Mouse (Mus musculus) intestine, postnatal 0 days (tissue): ENCODE data around the gene Ifna11. TPM values are rescaled to one million over a fixed set of nuclear protein-coding genes. Genes with fewer than 3 reads are reported as not detected.
"Not testable (repeated sequence)": the region's sequence is repeated elsewhere in the genome, so short reads cannot be mapped to it uniquely, and the experiment has no call there.

ENCODE experiments used
- ATAC-seq: fragments of 200-750 bp; cut with Nextera tagmentation; 2 replicates; pipeline ENCODE4 v1.8.0; 2017; ENCODE audit warnings: mild to moderate bottlenecking, moderate TSS enrichment, moderate library complexity
- H3K27ac ChIP-seq: fragments of 300-500 bp; sonication (generic); 2 replicates; pipeline ENCODE4 v1.5.1; 2014; ENCODE audit warnings: mild to moderate bottlenecking, low read depth, low read length, moderate library complexity
- H3K27me3 ChIP-seq: fragments of 300-500 bp; sonication (generic); replicated peaks from 2 replicates; pipeline ENCODE4 v1.6.1; 2014; ENCODE audit warnings: low read length, mixed read lengths; ENCODE audit not compliant: control insufficient read depth, insufficient read depth
- H3K36me3 ChIP-seq: fragments of 300-500 bp; sonication (generic); 2 replicates; pipeline ENCODE4 v1.6.1; 2014; ENCODE audit warnings: mild to moderate bottlenecking, moderate library complexity; ENCODE audit not compliant: control insufficient read depth, insufficient read depth
- H3K4me1 ChIP-seq: fragments of 300-500 bp; sonication (generic); replicated peaks from 2 replicates; pipeline ENCODE4 v1.6.1; 2014; ENCODE audit warnings: antibody characterized with exemption, low read length, mixed read lengths; ENCODE audit not compliant: control insufficient read depth, insufficient read depth
- H3K4me2 ChIP-seq: fragments of 300-500 bp; sonication (generic); replicated peaks from 2 replicates; pipeline ENCODE4 v1.6.1; 2014; ENCODE audit warnings: low read depth, mild to moderate bottlenecking, moderate library complexity
- H3K4me3 ChIP-seq: fragments of 300-500 bp; sonication (generic); 2 replicates; pipeline ENCODE4 v1.5.1; 2014; ENCODE audit warnings: low read depth, low read length
- H3K9ac ChIP-seq: fragments of 300-500 bp; sonication (generic); 2 replicates; pipeline ENCODE4 v1.6.1; 2014; ENCODE audit warnings: mild to moderate bottlenecking, low read depth, low read length
- H3K9me3 ChIP-seq: fragments of 300-500 bp; sonication (generic); 2 replicates; pipeline ENCODE4 v1.6.1; 2016; ENCODE audit warnings: mixed run types; ENCODE audit not compliant: control insufficient read depth
- CTCF ChIP-seq: sonication (generic); IDR thresholded peaks from 2 replicates; pipeline ENCODE4 v1.5.1; 2016; ENCODE audit warnings: low read depth, mild to moderate bottlenecking, control low read depth, antibody characterized with exemption, moderate library complexity
- WGBS: fragments of 180-500 bp; shearing (Covaris S2); extraction: QIAGEN DNeasy Blood & Tissue Kit; methylation state at CpG from one replicate; pipeline ENCODE4 v1.1.7; 2014; 5-methylcytosine and 5-hydroxymethylcytosine counted together
- polyA plus RNA-seq: library from polyadenylated mRNA; unstranded; fragments of >200 nt; fragmentation: Nextera tagmentation; extraction: Ambion mirVana; gene quantifications from 2 replicates; pipeline ENCODE4 v1.2.1, GENCODE M21; 2015

Gene Ifna11
- polyA plus RNA-seq: not detected in 2 replicates

DNA sequence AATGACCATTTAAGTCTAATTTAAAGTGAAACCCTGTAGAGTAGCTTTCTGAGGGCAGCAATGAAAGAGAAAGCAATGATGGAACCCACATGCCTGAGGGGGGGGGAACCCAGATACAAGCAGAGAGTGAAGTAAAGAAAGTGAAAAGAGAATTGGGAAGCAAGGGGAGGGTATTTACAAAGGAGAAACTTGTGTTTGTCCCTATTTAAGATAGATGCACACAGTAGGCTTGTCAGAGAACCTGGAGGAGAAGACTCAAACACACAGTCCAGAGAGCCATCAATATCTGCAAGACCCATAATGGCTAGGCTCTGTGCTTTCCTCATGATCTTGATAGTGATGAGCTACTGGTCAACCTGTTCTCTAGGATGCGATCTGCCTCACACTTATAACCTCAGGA is at the start of gene Ifna11:
Gene Ifna11, plus strand, starts transcription at position 301 of the 400 bp plus-strand sequence.
- 70% methylated on average over 1 of the region's 1 CpGs for WGBS
- no peak within 1 kb of the TSS for H3K27ac ChIP-seq
- no peaks in the 10 kb centered on the region for H3K9me3 ChIP-seq
- no peak within 1 kb of the TSS for H3K4me2 ChIP-seq
- ATAC-seq: no peak
- H3K4me1 ChIP-seq: no peaks in the 10 kb centered on the region
- H3K36me3 ChIP-seq: no peaks in the 10 kb centered on the region
- H3K27me3 ChIP-seq: no peaks in the 10 kb centered on the region
- H3K4me3 ChIP-seq: no peak within 1 kb of the TSS
- TF ChIP-seq CTCF: no peak
- no peak within 1 kb of the TSS for H3K9ac ChIP-seq

DNA sequence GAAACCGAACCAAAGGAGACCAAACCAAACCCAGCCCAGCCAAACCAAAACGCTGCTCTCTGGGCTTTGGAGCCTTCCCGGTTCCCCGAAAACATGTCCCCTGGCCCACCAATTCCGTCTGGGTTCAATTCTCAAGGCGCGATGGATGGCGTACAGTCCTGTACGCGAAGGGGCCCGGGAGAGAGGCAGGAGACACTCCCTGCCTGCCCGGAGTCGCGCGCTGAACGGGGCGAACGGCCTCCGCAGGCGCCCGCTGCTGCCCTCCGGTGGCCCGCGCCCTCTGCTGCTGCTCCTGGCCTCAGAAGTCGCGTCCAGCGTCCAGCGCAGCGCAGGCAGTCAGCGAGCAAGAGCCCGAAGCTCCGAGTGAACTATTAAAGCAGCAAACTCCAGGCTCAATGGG is 46.2 kb upstream of the Ifna11 start, which contains the start of gene Gm13290:
Gene Gm13290, plus strand, starts transcription at position 301 of the 400 bp plus-strand sequence.
- no CpG with 5 or more reads among the region's 32 CpGs for WGBS
- H3K9ac ChIP-seq, H3K36me3 ChIP-seq, H3K27ac ChIP-seq, H3K4me3 ChIP-seq, H3K4me2 ChIP-seq, H3K4me1 ChIP-seq, H3K27me3 ChIP-seq, H3K9me3 ChIP-seq, ATAC-seq: not testable (repeated sequence)

DNA sequence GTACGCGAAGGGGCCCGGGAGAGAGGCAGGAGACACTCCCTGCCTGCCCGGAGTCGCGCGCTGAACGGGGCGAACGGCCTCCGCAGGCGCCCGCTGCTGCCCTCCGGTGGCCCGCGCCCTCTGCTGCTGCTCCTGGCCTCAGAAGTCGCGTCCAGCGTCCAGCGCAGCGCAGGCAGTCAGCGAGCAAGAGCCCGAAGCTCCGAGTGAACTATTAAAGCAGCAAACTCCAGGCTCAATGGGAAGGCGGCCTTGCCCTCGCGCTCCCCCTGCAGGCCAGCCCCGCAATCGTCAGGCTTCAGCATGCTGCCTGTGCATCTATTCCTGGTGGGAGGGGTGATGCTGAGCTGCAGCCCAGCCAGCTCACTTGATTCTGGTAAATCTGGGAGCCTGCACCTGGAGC is 43.1 kb upstream of the Ifna11 start, which contains the start of gene Gm13289:
Gene Gm13289, plus strand, starts transcription at position 301 of the 400 bp plus-strand sequence.
- not testable (repeated sequence) for H3K4me3 ChIP-seq, H3K9ac ChIP-seq, H3K27me3 ChIP-seq, H3K9me3 ChIP-seq, H3K27ac ChIP-seq, H3K36me3 ChIP-seq, H3K4me1 ChIP-seq, ATAC-seq, H3K4me2 ChIP-seq
- WGBS: no CpG with 5 or more reads among the region's 29 CpGs

DNA sequence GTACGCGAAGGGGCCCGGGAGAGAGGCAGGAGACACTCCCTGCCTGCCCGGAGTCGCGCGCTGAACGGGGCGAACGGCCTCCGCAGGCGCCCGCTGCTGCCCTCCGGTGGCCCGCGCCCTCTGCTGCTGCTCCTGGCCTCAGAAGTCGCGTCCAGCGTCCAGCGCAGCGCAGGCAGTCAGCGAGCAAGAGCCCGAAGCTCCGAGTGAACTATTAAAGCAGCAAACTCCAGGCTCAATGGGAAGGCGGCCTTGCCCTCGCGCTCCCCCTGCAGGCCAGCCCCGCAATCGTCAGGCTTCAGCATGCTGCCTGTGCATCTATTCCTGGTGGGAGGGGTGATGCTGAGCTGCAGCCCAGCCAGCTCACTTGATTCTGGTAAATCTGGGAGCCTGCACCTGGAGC is 40.2 kb upstream of the Ifna11 start, which contains the start of gene Gm13272:
Gene Gm13272, plus strand, starts transcription at position 301 of the 400 bp plus-strand sequence.
- not testable (repeated sequence) for H3K9me3 ChIP-seq, H3K9ac ChIP-seq, H3K27ac ChIP-seq, H3K27me3 ChIP-seq, H3K4me2 ChIP-seq, ATAC-seq, H3K36me3 ChIP-seq, H3K4me1 ChIP-seq, H3K4me3 ChIP-seq
- WGBS: no CpG with 5 or more reads among the region's 29 CpGs

DNA sequence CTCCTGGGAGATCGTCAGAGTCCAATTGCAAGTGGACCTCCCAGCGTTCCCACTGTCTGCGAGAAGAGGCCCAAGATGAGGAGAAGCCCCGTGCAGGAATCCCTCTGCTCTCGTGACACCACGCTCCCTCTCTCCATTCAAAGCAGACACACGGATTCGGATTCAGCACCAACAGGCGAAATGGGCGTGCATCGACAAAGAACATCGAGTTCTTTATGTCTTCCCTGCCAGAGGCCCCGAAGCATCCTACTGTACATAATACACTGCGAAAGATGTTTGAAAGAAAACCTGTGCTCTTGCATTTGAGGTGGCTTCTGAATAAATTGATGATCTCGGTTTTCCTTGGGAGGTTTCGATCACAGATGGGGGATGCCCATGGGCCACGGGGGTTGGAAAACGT is 39.4 kb upstream of the Ifna11 start:
- H3K36me3 ChIP-seq, H3K4me2 ChIP-seq, H3K27ac ChIP-seq, H3K9ac ChIP-seq, H3K4me3 ChIP-seq, H3K4me1 ChIP-seq, H3K27me3 ChIP-seq, H3K9me3 ChIP-seq, ATAC-seq: not testable (repeated sequence)
- 46% methylated on average over 15 of the region's 18 CpGs for WGBS

DNA sequence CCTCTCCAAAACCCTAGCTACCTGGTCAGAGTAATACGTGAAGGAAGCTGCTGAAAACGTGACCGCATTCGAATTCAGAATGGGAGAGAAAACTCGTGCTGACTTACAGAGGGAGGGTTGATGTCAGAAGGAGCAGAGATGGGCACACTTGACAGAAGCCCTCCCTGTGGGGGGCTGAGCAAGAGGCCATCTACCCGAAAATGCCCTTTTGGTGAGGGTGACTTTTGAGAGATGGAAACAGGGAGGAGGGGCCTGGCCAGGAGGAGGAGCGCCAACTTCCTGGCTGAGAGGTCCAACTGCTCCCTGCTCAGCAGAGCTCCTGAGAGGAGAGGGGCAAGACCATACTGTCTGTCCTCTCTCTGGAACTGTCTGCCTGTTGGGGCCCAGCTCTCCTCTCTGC is 37.9 kb upstream of the Ifna11 start, which contains the start of gene Ifnz:
Gene Ifnz, plus strand, starts transcription at position 301 of the 400 bp plus-strand sequence.
- H3K4me3 ChIP-seq, ATAC-seq, H3K27ac ChIP-seq, H3K9me3 ChIP-seq, H3K4me1 ChIP-seq, H3K36me3 ChIP-seq, H3K27me3 ChIP-seq, H3K9ac ChIP-seq: not testable (repeated sequence)
- WGBS: 24% methylated on average over 4 of the region's 7 CpGs
- H3K4me2 ChIP-seq: peak within 1 kb of the TSS; percentile 51

DNA sequence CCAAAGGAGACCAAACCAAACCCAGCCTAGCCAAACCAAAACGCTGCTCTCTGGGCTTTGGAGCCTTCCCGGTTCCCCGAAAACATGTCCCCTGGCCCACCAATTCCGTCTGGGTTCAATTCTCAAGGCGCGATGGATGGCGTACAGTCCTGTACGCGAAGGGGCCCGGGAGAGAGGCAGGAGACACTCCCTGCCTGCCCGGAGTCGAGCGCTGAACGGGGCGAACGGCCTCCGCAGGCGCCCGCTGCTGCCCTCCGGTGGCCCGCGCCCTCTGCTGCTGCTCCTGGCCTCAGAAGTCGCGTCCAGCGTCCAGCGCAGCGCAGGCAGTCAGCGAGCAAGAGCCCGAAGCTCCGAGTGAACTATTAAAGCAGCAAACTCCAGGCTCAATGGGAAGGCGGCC is 37.4 kb upstream of the Ifna11 start:
- H3K9me3 ChIP-seq, H3K27me3 ChIP-seq, H3K4me1 ChIP-seq, ATAC-seq, H3K9ac ChIP-seq, H3K4me3 ChIP-seq, H3K27ac ChIP-seq, H3K36me3 ChIP-seq: not testable (repeated sequence)
- WGBS: 0% methylated on average over 3 of the region's 31 CpGs
- TF ChIP-seq CTCF: peak; percentile 37
- H3K4me2 ChIP-seq: peak overlapping the region; percentile 51

DNA sequence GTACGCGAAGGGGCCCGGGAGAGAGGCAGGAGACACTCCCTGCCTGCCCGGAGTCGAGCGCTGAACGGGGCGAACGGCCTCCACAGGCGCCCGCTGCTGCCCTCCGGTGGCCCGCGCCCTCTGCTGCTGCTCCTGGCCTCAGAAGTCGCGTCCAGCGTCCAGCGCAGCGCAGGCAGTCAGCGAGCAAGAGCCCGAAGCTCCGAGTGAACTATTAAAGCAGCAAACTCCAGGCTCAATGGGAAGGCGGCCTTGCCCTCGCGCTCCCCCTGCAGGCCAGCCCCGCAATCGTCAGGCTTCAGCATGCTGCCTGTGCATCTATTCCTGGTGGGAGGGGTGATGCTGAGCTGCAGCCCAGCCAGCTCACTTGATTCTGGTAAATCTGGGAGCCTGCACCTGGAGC is 34.4 kb upstream of the Ifna11 start, which contains the start of gene Gm13276:
Gene Gm13276, plus strand, starts transcription at position 301 of the 400 bp plus-strand sequence.
- H3K9me3 ChIP-seq, H3K4me1 ChIP-seq, H3K9ac ChIP-seq, H3K27ac ChIP-seq, H3K36me3 ChIP-seq, H3K4me3 ChIP-seq, H3K27me3 ChIP-seq, ATAC-seq, H3K4me2 ChIP-seq: not testable (repeated sequence)
- WGBS: no CpG with 5 or more reads among the region's 27 CpGs
